Mouse (Mus musculus) midbrain, embryonic 12.5 days (tissue): ENCODE data around the gene Syt6. TPM values are rescaled to one million over a fixed set of nuclear protein-coding genes. Genes with fewer than 3 reads are reported as not detected.

Experiments used
- microRNA-seq: library from miRNA; unstranded; fragments of <30 nt; microRNA quantifications from one replicate; pipeline ENCODE4, GENCODE M21; 2017
- polyA plus RNA-seq: library from polyadenylated mRNA; unstranded; fragments of >200 nt; fragmentation: Nextera tagmentation; extraction: Ambion mirVana; gene quantifications from 2 replicates; pipeline ENCODE4 v1.2.1, GENCODE M21; 2016

The Syt6 gene
- polyA plus RNA-seq, 1 experiment from 2014 or later, result 7.7 TPM

Small RNA genes lying within 50 kb of the gene (microRNA-seq; reads per million reads assigned to microRNA genes)
- gene Gm25325, result not detected

Other genes starting within 250 kb of the Syt6 start
- gene Atg4a-ps, start 70.8 kb downstream of the Syt6 start, polyA plus RNA-seq, result 0.26 TPM in 1 of 2 replicates, not detected in the other
- gene Olfml3, start 162.8 kb downstream of the Syt6 start, polyA plus RNA-seq, result 6.6 and 10.7 TPM in 2 replicates
- gene Gm10964, start 164.1 kb downstream of the Syt6 start, polyA plus RNA-seq, result not detected in 2 replicates
- gene Hipk1, start 216.3 kb downstream of the Syt6 start, polyA plus RNA-seq, result 17.9 and 18.3 TPM in 2 replicates
- gene Dclre1b, start 234.2 kb downstream of the Syt6 start, polyA plus RNA-seq, result 25.6 and 32.4 TPM in 2 replicates
- gene Ap4b1, start 234.3 kb downstream of the Syt6 start, polyA plus RNA-seq, result 21.8 and 26.1 TPM in 2 replicates
- 0.17 TPM in 1 of 2 replicates, not detected in the other for gene Gm43064, start 234.3 kb downstream of the Syt6 start, polyA plus RNA-seq